ENCODE assay signal across 7 mouse cellular contexts in the genomic region with DNA sequence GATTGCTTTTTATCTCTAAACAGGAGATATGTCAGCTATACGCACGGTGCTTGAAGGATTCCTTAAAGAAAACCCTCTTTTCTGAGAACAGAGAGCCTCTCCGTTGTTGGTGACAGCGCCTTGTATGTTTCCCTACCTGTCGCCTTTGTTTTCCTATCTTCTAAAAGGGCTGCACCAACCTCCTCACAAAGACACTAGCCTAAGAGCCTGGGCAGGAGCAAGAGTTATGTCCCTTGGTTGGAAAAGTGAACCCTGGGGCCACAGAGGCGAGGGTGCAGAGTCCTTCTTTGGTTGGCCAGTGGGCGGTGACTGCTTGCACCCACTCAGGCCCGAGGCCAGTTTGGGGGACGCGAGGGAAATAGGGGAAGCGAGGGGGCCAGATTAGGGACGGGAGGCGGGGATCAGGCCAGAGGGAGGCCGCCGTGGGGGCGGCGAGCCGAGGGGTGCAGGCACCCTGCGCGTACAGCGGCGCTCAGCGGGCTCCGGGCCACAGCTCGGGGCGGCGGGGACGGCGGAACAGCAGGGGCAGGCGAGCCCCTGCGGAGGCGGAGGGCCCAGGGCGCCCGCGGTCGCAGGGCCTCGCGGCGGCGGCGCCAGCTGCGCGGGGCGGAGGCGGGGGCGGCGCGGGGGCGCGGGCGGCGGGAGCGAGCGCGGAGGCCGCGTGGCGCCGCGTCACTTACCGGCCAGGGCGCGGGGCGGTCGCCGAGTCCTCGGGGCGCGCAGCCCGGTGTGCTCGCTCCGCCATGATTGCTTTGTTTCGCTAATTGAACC. TPM values are rescaled to one million over a fixed set of nuclear protein-coding genes. Genes with fewer than 3 reads are reported as not detected.
DNase-seq lines count a peak whose midpoint lies in the region; ATAC-seq and TF ChIP-seq lines count a peak whose summit lies in the region.

No protein-coding gene starts in this region.

- no peaks in the 10 kb centered on the region for H3K36me3 ChIP-seq in intestine, postnatal 0 days (ENCODE audit: control insufficient read depth, insufficient read depth)
- no peaks in the 10 kb centered on the region for H3K36me3 ChIP-seq in limb, embryonic 11.5 days (ENCODE audit: control insufficient read depth, insufficient read depth, low read length)
- H3K36me3 ChIP-seq in midbrain, embryonic 11.5 days (ENCODE audit: control insufficient read depth, insufficient read depth, low read length), result no peaks in the 10 kb centered on the region
- H3K36me3 ChIP-seq in spleen, adult 2 months (ENCODE audit: control insufficient read depth, insufficient read depth, low read length), result no peaks in the 10 kb centered on the region

- H3K4me2 ChIP-seq in intestine, postnatal 0 days (replicated peaks; ENCODE audit: low read depth), result peak overlapping the region; percentile 93
- peak overlapping the region; percentile 71 for H3K4me2 ChIP-seq in limb, embryonic 11.5 days (ENCODE audit: low read depth, severe bottlenecking)
- peak overlapping the region; percentile 62 for H3K4me2 ChIP-seq in midbrain, embryonic 11.5 days

- peak overlapping the region; percentile 68 for H3K4me3 ChIP-seq in intestine, postnatal 0 days (ENCODE audit: low read depth, low read length)
- peak overlapping the region; percentile 59 for H3K4me3 ChIP-seq in limb, embryonic 11.5 days (ENCODE audit: low read depth, low read length)
- peak overlapping the region; percentile 60 for H3K4me3 ChIP-seq in midbrain, embryonic 11.5 days (ENCODE audit: low read depth, low read length)
- H3K4me3 ChIP-seq in spleen, adult 2 months (ENCODE audit: extremely low read depth, insufficient read depth, insufficient read length), result peak overlapping the region; percentile 66

- TF ChIP-seq CTCF in intestine, postnatal 0 days (IDR thresholded peaks at IDR 0.05; ENCODE audit: low read depth), result peak; percentile 34; the same call in 1 of the 2 replicates
- TF ChIP-seq CTCF in spleen, adult 2 months (IDR thresholded peaks at IDR 0.05; ENCODE audit: extremely low read depth, insufficient read depth, insufficient read length, insufficient replicate concordance), result no peak

- H3K27me3 ChIP-seq in intestine, postnatal 0 days (replicated peaks; ENCODE audit: control insufficient read depth, insufficient read depth, low read length), result no peaks in the 10 kb centered on the region
- no peaks in the 10 kb centered on the region for H3K27me3 ChIP-seq in limb, embryonic 11.5 days (ENCODE audit: control insufficient read depth, insufficient read depth, low read length)
- H3K27me3 ChIP-seq in midbrain, embryonic 11.5 days (ENCODE audit: control insufficient read depth, insufficient read depth, low read length), result no peaks in the 10 kb centered on the region
- H3K27me3 ChIP-seq in spleen, adult 2 months (ENCODE audit: control insufficient read depth, insufficient read depth, low read length), result 0 out of 2 replicates have a peak, but pooled peaks cover 2% of the 10 kb centered on the region

- H3K4me1 ChIP-seq in intestine, postnatal 0 days (replicated peaks; ENCODE audit: control insufficient read depth, insufficient read depth, low read length), result no peaks in the 10 kb centered on the region; the same call in 1 of the 2 replicates
- 0 out of 2 replicates have a peak, but pooled peaks cover 4% of the 10 kb centered on the region for H3K4me1 ChIP-seq in limb, embryonic 11.5 days (ENCODE audit: control insufficient read depth, insufficient read depth, low read length)
- peaks cover 3% of the 10 kb centered on the region; the same call in 1 of the 2 replicates for H3K4me1 ChIP-seq in midbrain, embryonic 11.5 days (ENCODE audit: control insufficient read depth, insufficient read depth, low read length)
- H3K4me1 ChIP-seq in spleen, adult 2 months (ENCODE audit: control insufficient read depth, insufficient read depth, insufficient read length), result no peaks in the 10 kb centered on the region

- peak overlapping the region; percentile 96 for H3K27ac ChIP-seq in intestine, postnatal 0 days (ENCODE audit: low read depth, low read length)
- H3K27ac ChIP-seq in limb, embryonic 11.5 days (replicated peaks; ENCODE audit: low read depth, low read length), result peak overlapping the region; percentile 97
- H3K27ac ChIP-seq in midbrain, embryonic 11.5 days (ENCODE audit: low read depth, low read length), result peak overlapping the region; percentile 93
- H3K27ac ChIP-seq in spleen, adult 2 months (ENCODE audit: insufficient read depth, low read length), result 0 out of 2 replicates have a peak overlapping the region, but pooled peaks have one; percentile 22

- H3K9me3 ChIP-seq in intestine, postnatal 0 days (ENCODE audit: control insufficient read depth), result no peaks in the 10 kb centered on the region
- no peaks in the 10 kb centered on the region for H3K9me3 ChIP-seq in limb, embryonic 11.5 days (ENCODE audit: control insufficient read depth, low read length)
- no peaks in the 10 kb centered on the region for H3K9me3 ChIP-seq in midbrain, embryonic 11.5 days (ENCODE audit: control insufficient read depth, low read length)

- WGBS in intestine, postnatal 0 days, result 1% methylated on average over 62 of the region's 73 CpGs
- WGBS in limb, embryonic 11.5 days, result 2% methylated on average over 40 of the region's 73 CpGs
- WGBS in midbrain, embryonic 11.5 days, result 4% methylated on average over 18 of the region's 73 CpGs
- 4% methylated on average over 42 of the region's 73 CpGs for WGBS in spleen, adult 2 months

- H3K9ac ChIP-seq in intestine, postnatal 0 days (ENCODE audit: low read depth, low read length), result peak overlapping the region; percentile 93
- H3K9ac ChIP-seq in limb, embryonic 11.5 days (ENCODE audit: low read length), result peak overlapping the region; percentile 99
- peak overlapping the region; percentile 97 for H3K9ac ChIP-seq in midbrain, embryonic 11.5 days (ENCODE audit: low read length)

- TF ChIP-seq POLR2A in spleen, adult 2 months (IDR thresholded peaks at IDR 0.05; ENCODE audit: low read depth, low read length), result no peak

- ATAC-seq in granulocyte monocyte progenitor cell, adult 5-6 weeks (replicated peaks; ENCODE audit: poor library complexity, severe bottlenecking), result peak; percentile 91
- ATAC-seq in intestine, postnatal 0 days, result peak; percentile 94
- peak; percentile 92 for ATAC-seq in limb, embryonic 11.5 days (ENCODE audit: insufficient number of reproducible peaks, low FRiP score, low TSS enrichment, low read depth)
- ATAC-seq in midbrain, embryonic 11.5 days (ENCODE audit: low FRiP score), result peak; percentile 96

- peak; percentile 62 to 74 for DNase-seq in adrenal gland, postnatal 36 days
- DNase-seq in embryo, embryonic 11 days, result peak; percentile 85
- peak; percentile 79 for DNase-seq in limb, embryonic 11.5 days (ENCODE audit: low spot score)
- DNase-seq in midbrain, embryonic 11.5 days (ENCODE audit: low spot score, missing footprints), result peak; percentile 97
- DNase-seq in spleen, adult 2 months (ENCODE audit: low read depth in 1 of 2, low spot score in 2 of 2), result peak in 1 of 2 experiments; percentile 28

RNA-seq across cellular contexts. Expression of gene 5730522E02Rik, which starts 0.6 kb away (rescaled TPM):
- not detected for total RNA-seq in adrenal gland, postnatal 36 days (2021)
- total RNA-seq in granulocyte monocyte progenitor cell, adult 5-6 weeks (2014; fragmentation: Nextera tagmentation), result not detected in 2 replicates
- total RNA-seq in granulocyte monocyte progenitor cell, adult 5-6 weeks (2017), result 0.09 TPM in 1 of 2 replicates, not detected in the other
- polyA plus RNA-seq in intestine, postnatal 0 days (2015; fragmentation: Nextera tagmentation; extraction: Ambion mirVana), result 0.59 and 0.77 TPM in 2 replicates
- polyA plus RNA-seq in limb, embryonic 11.5 days (2014; fragmentation: Nextera tagmentation; extraction: Ambion mirVana), result 7.9 and 10.3 TPM in 2 replicates
- polyA plus RNA-seq in midbrain, embryonic 11.5 days (2014; fragmentation: Nextera tagmentation; extraction: Ambion mirVana), result 4.6 and 5.1 TPM in 2 replicates
- 0.29 TPM in 1 of 2 replicates, not detected in the other for polyA plus RNA-seq in spleen, adult 2 months (2012; rRNA removed)

Comparison
In these comparisons a context has a peak if more than half of its experiments do, and no peak if none do; other contexts are left out.
1. H3K27ac ChIP-seq: peak in every context shown above with its lines; median percentile 97 in limb, embryonic 11.5 days; 96 in intestine, postnatal 0 days; 93 in midbrain, embryonic 11.5 days; 22 in spleen, adult 2 months.